Mouse (Mus musculus) heart, adult 18-20 months (tissue): ENCODE measurements around the gene Ednrb. TPM values are rescaled to one million over a fixed set of nuclear protein-coding genes. Genes with fewer than 3 reads are reported as not detected.

Experiments
- DNase-seq, 2 experiments: peaks; one replicate each; pipeline ENCODE4 v3.0.0; 2021 to 2022; ENCODE audit warnings: mixed read lengths in 1 of 2
- total RNA-seq, 2 experiments: library from RNA; stranded (reverse); gene quantifications; 2 replicates each; pipeline ENCODE4 v1.2.3; 2021

Gene Ednrb
- total RNA-seq, 2 experiments from 2014 or later = 14.2 to 17.4 TPM

DNA sequence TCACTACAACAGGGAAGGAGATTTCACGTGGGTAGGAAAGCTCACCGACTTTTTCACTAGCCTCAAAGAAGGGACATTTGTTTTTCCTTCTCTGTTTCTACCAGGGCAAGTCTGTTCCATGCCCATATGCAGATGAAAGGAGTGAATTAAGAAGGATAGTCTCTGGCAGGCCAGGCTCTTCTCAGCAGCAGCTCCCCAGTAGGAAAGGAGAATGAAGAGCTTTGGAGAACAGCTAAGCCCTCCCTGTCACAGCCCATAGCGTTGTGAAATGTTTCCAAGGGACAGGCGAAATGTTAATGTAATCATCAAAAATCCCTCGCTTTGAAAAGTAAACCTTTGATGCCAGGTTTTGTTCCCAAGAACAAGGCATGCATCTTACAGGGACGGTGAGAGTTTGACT is 76.7 kb downstream of the Ednrb start:
- no peak for DNase-seq

Other genes starting within 250 kb of the Ednrb start
- 1 to 10 TPM in 1 of 2 experiments, under 1 TPM in 1; 0.15 to 1.2 TPM for gene Slain1, start 194.2 kb downstream of the Ednrb start, total RNA-seq